Mouse (Mus musculus) brain, embryonic 14.5 days (tissue): ENCODE measurements around the gene Dmrtc2. TPM values are rescaled to one million over a fixed set of nuclear protein-coding genes. Genes with fewer than 3 reads are reported as not detected.

Experiments
- DNase-seq: peaks from one replicate; pipeline ENCODE4 v3.0.0-alpha.2; 2011; ENCODE audit warnings: low read depth
- CTCF ChIP-seq: fragments of 200-500 bp; IDR thresholded peaks from 2 replicates; pipeline ENCODE4 v1.5.1; 2012; ENCODE audit warnings: inconsistent platforms, mild to moderate bottlenecking, moderate library complexity, borderline replicate concordance; ENCODE audit not compliant: insufficient read depth, insufficient read length; ENCODE audit errors: extremely low read depth
- POLR2A ChIP-seq: fragments of 200-500 bp; IDR thresholded peaks from 2 replicates; pipeline ENCODE4 v1.6.1; 2012; ENCODE audit warnings: mild to moderate bottlenecking, inconsistent platforms, borderline replicate concordance; ENCODE audit not compliant: poor library complexity, insufficient read depth, insufficient read length, severe bottlenecking; ENCODE audit errors: extremely low read depth
- polyA plus RNA-seq: library from polyadenylated mRNA; depleted of rRNA; stranded (reverse); fragments of >200 nt; gene quantifications from 2 replicates; pipeline ENCODE4 v1.2.3, GENCODE M21; 2012

The Dmrtc2 gene
- polyA plus RNA-seq, 1 experiment = 0.11 TPM

DNA sequence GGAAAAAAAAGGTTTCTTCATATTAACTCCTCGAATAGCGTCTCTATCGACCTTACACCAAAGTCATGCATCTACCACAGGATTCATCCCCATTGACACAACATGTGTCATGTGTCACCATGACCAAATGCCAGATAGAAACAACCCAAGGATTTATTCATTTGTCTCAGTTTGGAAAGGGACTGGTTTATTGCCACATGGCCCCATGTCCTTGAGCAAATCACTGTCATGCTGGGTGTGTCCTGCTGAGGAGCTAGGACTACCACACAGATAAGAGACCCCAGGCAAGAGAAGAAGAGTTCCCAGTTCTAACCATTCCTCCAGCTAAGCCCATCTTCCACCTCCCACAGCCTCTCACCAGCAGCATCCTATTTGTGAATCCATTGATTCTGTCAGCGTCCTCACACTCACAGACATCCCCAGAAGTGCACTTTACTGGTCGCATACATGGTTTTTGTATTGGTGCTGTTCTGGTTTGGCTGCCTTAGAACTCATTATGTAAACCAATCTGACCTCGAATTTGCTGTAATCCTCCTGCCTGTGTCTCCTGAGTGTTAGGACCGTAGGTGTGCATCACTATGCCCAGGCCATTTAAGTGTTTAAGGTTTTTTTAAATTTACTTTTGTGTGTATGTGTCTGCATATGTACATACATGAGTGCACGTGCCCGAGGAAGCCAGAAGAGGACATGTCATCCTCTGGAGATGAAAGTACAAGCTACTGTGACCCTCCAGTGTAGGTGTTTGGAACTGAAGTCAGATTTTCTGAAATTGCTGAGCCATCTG is 12.8 kb downstream of the Dmrtc2 start:
- TF ChIP-seq POLR2A (no peak), CTCF (no peak)
- no peak for DNase-seq

DNA sequence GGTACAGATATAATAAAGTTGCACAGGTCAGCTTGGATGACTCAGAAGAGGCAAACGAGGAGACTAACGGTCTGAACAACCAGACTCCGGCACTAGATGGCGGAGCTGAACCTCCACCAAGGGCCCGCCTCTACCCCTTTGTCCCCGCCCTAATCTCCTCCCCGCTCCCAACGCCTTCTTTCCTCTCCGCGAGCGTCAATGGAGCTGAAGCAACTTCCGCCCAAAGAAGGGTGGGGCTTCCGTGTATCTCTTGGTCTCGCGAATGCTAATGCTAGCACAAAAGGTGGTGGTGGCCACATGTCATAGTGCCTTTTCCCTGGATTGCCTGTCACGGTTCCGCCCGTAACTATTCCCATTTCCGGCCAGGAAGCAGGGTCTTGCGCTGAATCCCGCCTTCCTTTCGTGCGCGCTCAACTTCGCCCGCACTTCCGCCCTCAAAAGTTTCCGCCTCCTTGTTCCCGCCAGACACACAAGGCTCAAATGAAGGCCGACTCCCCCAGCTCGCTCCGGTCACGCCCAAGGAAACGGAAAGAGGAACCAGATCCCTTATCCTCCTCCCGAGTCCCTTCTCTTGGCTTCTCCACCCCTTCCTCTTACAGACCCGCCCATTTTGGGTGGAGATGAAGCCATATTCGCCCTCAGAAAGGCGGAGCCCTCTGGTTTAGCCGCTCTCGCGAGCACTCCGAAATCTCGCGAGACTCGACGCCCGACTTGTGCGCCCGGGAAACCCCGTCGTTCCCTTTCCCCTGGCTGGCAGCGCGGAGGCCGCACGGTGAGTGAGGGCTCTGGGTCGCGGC is 14.2 kb downstream of the Dmrtc2 start, which contains the start of gene Rps19:
Gene Rps19, plus strand, starts transcription at position 476 of the 797 bp plus-strand sequence.
- TF ChIP-seq POLR2A (peak; percentile 82), CTCF (peak; percentile 62)
- peak; percentile 100 for DNase-seq

DNA sequence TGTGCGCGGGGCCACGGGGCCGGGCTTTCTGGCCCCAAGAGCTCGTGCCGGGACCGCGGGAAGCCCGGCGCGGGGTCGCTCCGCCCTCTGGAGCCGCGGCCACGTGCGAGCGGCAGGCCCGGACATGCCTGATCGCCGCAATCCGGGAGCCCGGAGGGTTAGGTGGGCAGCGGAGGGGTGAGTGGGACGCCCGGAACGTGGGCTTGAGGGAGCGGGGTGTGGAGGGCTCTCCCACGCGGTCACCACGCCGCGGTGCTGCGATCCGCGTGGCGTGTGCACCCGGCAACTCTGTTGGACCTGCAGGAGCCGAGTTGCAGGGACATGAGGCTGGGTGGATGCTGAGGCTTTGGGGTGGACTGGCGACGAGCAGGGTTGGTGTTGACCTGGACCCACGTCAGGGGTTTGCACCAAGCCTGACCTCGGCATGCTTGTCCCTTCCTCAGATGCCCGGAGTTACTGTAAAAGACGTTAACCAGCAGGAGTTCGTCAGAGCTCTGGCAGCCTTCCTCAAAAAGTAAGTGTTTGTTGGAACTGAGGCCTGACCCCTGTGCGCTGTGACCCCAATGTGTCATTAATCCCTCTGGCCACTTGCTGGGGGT is 14.9 kb downstream of the Dmrtc2 start:
- DNase-seq = no peak
- TF ChIP-seq CTCF = no peak
- TF ChIP-seq POLR2A = no peak

DNA sequence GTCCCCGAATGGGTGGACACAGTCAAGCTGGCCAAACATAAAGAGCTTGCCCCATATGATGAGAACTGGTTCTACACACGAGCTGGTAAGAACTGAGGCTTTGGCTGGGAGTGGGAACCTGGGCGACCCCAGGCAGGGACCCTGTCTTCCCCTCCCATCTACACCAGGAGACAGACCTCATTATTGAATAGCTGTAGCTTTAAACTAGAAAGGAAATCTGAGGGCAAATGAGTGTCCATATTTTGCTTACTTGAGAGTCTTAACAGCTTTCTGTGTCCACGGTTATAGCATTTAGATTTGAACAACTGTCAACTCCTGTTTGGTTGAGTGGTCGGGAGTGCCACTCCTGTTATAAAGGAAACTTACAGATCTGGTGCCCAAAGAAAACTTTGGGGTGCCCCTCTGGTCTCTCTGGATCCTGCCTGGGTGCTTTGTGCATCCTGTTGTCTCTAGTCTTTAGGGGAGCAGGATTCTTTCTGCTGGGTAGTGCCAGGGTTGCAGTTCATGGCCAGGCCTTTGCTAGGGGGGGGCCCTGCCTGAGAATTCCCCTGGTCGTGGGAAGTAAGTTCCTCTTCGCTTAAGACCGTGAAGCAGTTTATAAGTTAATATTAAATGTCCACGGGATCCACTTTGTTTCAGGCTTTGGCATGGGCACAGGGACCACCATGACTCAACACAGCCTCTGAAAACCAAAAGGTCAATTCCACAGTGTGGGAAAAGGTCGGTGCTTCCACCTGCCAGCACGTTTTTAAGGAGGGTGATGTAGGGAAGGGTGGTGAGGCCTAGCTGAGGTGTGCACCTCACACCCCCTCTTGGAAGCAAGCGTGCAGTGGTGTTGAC is 15.8 kb downstream of the Dmrtc2 start:
- no peak for TF ChIP-seq CTCF
- TF ChIP-seq POLR2A = no peak
- DNase-seq = no peak

DNA sequence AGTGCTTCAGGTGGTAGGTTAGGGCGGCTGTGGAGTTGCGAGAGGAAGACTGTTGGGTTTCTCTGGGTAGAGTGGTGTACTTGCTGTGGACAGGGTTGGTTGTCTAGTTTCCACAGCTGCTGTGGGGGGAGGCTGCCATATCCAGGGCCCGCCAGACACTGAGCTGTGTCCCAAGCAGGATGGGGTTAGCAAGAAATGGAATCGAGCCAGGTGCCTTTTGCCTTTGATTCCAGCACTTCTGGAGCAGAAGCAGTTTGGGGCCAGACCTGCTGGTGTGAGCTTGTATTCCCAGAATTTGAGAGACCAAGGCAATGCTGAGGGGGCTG is 16.4 kb downstream of the Dmrtc2 start:
- no peak for DNase-seq
- TF ChIP-seq CTCF (no peak), POLR2A (no peak)

DNA sequence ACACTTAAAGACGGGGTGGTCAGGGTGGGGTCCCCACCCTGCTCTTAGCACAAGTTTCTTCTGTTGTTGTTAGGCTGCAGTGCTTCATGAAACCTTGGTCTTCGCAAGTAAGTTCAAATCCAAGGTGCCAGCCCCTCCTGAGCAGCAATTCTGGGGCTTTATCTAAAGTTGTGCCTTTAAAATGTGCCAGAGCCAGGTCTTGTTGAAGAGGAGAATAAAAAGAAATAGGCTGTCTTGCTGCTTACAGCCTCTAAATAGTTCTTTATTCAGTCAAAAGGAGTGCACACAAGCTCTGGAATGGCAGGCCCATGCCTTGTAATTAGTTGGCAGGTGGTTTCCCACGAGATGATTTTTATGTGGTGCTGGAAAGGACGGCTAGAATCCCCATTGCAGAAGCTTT is 17.2 kb downstream of the Dmrtc2 start:
- no peak for TF ChIP-seq POLR2A
- DNase-seq = no peak

DNA sequence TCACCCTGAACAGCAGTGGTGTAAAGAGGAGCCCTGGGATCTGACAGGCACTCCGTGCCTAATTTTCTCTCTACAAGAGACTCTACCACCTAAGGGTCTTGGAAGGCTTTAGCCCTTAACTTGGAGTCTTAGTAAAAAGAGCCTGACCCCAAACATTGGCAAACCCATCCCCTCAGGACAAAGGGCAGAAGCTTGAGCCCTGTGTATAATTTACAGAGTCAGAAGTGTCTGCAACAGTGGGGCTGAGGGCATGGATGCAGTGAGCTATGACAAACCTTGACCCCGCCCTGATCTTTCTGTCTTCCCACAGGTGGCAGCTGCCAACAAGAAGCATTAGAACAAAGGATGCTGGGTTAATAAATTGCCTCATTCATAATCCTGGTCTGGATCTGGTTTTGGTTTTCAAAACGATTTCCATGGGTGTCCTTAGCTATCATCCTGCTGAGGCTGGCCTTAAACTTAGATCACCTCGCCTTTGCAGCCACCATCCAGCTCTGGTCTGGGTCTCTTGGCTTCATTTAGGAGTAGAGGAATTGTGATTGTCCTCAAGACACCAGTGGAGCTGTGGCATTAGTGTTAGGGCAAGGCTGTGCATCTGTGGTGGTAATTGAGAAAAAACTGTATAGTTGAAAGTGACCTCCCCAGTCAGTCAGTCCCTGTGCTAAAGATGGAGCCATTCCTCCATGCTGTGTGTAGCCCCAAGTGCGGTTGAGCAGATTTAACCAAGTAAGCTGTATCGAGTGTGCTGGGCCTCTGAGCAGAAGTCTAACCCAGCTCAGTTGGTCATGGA is 19.8 kb downstream of the Dmrtc2 start:
- TF ChIP-seq POLR2A (no peak), CTCF (no peak)

DNA sequence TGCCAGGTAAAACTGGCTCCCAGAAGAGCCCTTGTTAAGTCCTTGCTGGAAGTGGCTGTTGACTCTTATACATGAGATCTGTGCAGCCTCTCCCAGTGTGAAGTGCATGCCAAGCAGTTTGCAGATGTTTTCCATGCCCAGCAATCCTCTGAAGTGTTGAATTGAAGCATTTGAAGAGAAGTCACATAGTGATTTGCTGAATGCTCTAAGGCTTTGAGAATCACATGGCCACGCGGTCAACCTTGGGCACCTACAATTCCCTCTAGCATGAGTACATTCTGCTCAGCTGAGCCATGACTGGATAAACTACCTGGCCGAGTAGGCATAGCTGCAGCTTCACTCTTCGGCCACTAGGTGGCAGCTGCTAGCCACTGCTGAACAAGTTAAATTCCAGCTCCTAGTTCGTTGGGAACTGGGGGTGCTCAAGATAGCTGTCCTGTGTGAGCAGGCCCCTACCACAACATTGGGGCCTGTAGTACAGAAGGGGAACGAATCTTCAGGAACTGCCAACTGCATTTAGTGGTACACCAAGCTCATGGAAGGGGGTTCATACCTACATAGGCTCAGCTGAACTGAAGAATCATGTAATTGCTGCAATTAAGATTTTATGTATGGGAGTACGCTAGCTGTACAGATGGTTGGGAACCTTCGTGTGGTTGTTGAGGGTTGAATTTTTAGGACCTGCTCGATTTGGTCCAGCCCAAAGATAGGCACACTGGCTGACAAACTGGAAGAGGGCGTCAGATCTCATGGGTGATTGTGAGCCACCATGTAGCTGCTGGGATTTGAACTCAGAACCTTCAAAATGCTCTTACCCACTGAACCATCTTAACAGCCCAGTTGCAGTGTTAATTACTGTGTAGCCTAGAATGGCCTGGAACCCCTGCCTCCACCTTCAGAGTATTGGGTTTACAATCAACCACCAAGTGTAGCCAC is 20.7 kb downstream of the Dmrtc2 start:
- TF ChIP-seq CTCF (peak; percentile 95), POLR2A (no peak)
- DNase-seq = peak; percentile 90

More for the DNA sequence above, 19.8 kb downstream of the Dmrtc2 start:
- DNase-seq = no peak
